Mouse (Mus musculus) c-Kit-positive CD71-positive TER-119-positive erythroid progenitor cells, embryonic 14.5 days (primary cell): Measurements from ENCODE around the gene Mrap2.

Experiments
- DNase-seq: peaks from one replicate; pipeline ENCODE4 v3.0.0-alpha.2; 2013; ENCODE audit warnings: low spot score

Mrap2 gene

GRCm38 (mm10) chr9:87178534-87178933 is 34.4 kb downstream of the Mrap2 start:
- DNase-seq, result no peak

- DNase-seq, result no peak
Measured at GRCm38 (mm10) chr9:87182231-87182630, 38.1 kb downstream of the Mrap2 start.

- no peak for DNase-seq
Measured at GRCm38 (mm10) chr9:87187336-87187735, 43.2 kb downstream of the Mrap2 start.

DNA sequence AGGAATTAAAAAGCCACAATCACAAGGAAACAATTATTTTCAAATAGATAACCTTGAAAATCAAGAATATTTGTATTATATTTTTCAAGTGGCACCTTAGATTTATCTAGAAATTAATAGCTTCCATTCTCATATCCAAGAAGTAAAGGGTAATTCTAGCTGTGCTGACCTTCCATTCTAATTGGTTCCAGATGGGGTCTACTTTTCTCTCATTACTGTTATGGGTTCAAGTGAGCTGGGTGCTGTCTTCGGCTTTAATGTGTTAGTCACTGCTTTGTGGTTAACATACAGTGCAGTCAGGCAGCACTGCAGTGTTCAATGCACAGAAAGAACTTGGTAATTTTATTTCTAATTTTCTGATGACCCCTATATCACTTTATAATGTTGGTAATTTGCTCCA is 49.6 kb downstream of the Mrap2 start:
- DNase-seq, result no peak

- DNase-seq, result no peak
Measured at GRCm38 (mm10) chr9:87197277-87197676, 53.2 kb downstream of the Mrap2 start.

GRCm38 (mm10) chr9:87198036-87198435 is 53.9 kb downstream of the Mrap2 start:
- DNase-seq, result no peak

DNA sequence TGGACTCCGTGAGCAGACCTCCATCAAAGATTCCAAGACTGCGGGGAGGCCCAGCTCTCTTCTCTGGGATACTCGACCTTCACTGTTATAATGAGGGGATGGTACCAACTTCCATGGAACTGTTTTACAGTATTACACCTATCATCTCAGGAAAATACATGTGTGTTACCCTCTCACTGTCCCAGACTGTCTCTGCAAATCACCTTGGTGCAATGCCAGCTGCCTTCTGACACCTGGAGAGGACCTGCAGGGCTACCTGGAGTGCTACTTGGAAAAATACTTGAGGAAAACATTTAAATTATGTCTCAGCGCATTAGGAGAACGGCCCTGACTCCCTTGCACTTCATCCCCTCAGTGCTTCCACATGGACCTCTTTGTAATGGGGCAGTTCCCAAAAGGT is 56.3 kb downstream of the Mrap2 start:
- no peak for DNase-seq

DNA sequence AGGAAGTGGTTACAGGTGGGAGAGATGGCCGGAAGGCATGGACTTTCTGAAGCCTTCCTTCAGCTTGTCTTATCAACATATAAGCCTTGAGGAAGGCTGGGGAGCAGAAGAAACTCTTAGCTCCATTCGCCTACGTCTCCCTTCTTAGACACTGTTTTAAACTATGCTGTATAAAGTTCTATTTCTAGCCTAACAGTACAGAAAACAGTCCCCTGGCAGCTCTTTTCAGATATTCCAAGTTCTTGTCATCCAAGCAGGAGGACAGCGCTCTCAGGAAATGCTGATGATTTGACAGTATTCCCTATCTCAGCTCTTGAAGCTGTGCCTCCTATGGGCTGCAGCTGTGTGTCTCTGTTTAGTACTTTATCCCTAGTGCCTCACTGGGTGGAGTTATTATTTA is 56.8 kb downstream of the Mrap2 start:
- DNase-seq, result no peak

- DNase-seq, result no peak
Measured at GRCm38 (mm10) chr9:87202431-87202830, 58.3 kb downstream of the Mrap2 start.

GRCm38 (mm10) chr9:87210830-87211339 is 66.8 kb downstream of the Mrap2 start:
- no peak for DNase-seq

- no peak for DNase-seq
Measured at GRCm38 (mm10) chr9:87213204-87213603, 69.1 kb downstream of the Mrap2 start.
